Mouse (Mus musculus) layer of hippocampus, postnatal 25 days (tissue): Measurements from ENCODE around the gene Ccdc65. TPM values are rescaled to one million over a fixed set of nuclear protein-coding genes. Genes with fewer than 3 reads are reported as not detected.
A peak's percentile ranks its signal among the peaks of the same experiment; 100 is the strongest.

ENCODE experiments used
- DNase-seq, 2 experiments: peaks; one replicate each; pipeline ENCODE4 v3.0.0; 2022; ENCODE audit warnings: mixed read lengths in 2 of 2, low spot score in 1 of 2; ENCODE audit errors: extremely low spot score in 1 of 2
- total RNA-seq, 2 experiments: library from RNA; stranded (reverse); gene quantifications; 2 replicates each; pipeline ENCODE4 v1.2.3; 2021

Gene Ccdc65
- total RNA-seq, result 10 to 100 TPM in 1 of 2 experiments, 1 to 10 TPM in 1; 9.0 to 11.1 TPM

DNA sequence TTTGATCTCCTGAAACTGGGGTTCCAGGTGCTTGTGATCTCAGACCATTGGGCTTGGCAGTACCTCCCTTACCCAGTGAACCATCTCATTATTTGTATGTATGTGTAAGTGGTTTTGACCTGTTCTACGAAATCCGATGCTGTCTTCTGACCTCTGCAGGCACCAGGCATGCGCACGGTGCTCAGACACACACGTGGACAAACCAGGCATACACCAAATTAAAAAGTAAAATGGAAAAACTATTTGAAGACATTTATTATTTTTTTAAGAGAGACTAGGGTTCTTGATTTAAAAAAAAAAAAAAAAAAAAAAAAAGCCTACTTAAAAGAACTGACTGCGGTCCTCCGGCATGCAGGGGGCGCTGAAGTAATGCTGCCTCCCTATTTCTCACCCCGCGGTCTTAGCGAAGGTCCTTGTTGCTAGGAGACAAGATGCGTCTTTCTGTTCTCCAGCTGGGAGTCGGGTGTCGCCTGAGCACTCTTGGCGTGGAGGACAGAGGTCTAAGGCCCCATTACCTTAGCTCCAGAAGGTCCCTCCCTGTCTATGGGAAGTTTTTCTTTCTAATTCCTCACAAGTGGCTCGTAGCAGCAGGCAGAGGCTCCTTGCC, at the start of gene Ccdc65:
TSS of gene Ccdc65 (plus strand) at position 442 of the 607 bp plus-strand sequence.
- peak; percentile 70 to 91 for DNase-seq

GRCm38 (mm10) chr15:98662198-98662566, 45.8 kb upstream of the Ccdc65 start:
- no peak for DNase-seq

DNA sequence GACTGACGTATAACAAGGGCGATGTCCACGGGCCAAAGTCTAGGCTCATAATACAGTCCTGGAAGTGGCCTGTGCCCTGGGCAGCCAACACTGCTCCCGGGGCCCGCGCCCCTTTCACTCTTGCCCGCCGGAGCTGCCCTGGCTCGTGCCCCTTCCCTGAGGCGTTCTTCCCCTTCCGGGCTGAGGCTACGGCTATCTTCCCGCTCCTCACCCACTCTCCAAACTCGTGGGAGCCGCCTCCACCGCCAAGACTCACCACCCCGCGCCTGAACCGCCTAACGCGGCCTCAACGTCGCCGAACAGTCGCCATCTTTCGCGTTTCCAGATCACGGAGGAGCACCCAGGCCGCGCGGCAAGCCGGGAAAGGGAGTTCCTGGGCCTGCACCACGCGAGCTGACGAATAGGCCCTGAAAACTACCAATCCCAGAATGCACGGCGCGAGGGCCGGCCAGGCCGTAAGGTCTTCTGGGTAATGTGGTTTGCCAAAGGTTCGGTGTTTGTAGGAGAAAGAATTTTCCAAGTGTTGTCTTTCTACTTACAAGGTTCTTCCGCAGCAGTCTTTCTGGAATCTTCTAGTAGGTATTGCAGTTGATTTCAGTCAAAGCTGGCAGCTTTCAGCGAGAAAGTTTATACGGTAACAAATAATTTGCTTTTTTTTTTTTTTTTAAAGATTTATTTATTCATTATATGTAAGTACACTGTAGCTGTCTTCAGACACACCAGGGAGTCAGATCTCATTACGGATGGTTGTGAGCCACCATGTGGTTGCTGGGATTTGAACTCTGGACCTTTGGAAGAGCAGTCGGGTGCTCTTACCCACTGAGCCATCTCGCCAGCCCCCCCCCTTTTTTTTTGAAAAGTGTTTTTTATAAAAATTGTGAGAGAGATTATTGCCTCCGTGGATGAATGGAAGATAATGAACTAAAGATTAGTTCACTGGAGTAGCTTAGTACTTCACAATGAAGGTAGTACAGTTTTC, 45.2 kb upstream of the Ccdc65 start, which contains the start of gene Ddx23:
TSS of gene Ddx23 (minus strand) at position 328 of the 979 bp plus-strand sequence.
- DNase-seq, result peak; percentile 82 to 94

- DNase-seq, result no peak
These were observed 43.7 kb upstream of the Ccdc65 start for GRCm38 (mm10) chr15:98664042-98664907.

GRCm38 (mm10) chr15:98672592-98672991, 35.4 kb upstream of the Ccdc65 start:
- no peak for DNase-seq

- DNase-seq, result no peak
These were observed 34.3 kb upstream of the Ccdc65 start for GRCm38 (mm10) chr15:98673732-98674131.

GRCm38 (mm10) chr15:98674284-98674993, 33.6 kb upstream of the Ccdc65 start:
- DNase-seq, result no peak

DNA sequence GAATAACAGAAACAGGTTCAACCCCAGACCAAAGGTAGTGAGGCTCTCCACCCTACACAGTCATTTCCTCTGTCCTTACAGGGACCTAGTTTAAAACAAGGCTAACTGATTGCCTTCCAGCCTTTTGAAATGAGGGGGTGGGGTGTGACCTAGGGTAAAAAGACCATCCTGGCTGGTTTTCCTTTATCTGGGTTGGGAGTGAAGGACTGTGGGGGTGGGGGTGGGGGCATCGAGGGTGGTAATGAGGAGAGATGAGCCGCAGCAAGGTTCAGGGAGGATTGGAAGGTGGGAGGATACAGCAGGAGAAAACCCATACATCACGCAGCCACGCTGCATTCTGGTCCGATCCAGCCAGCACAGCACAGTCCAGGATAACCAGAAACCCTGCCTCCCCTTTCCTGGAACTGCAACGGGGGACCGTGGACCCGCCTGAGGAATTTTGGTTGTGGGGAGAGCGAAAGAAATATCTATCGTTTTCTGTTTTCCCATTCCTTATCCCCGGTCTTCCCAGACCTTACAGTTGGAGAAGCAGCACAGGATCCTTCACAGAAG, 32.9 kb upstream of the Ccdc65 start:
- no peak for DNase-seq

- no peak for DNase-seq
These were observed 32.3 kb upstream of the Ccdc65 start for GRCm38 (mm10) chr15:98675634-98676250.

DNA sequence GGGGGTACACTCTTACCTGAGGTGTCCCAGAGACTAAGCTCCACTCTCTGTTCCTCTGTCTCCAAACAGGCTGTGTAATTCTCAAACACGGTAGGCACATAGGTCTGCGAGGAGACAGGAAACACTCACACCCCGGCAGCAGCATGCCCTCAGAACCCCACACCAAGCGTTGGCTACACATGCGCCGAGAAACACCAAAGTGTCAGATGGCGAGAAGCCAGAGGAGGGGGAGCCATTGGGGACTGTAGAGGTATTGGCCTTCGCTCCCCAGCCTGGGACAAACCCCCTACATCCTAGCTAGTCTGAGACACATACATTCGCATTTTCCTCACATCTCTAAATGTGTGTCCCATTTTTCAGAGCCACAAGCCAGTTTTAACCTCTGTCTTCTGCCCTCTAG, 31.5 kb upstream of the Ccdc65 start:
- DNase-seq, result no peak

DNA sequence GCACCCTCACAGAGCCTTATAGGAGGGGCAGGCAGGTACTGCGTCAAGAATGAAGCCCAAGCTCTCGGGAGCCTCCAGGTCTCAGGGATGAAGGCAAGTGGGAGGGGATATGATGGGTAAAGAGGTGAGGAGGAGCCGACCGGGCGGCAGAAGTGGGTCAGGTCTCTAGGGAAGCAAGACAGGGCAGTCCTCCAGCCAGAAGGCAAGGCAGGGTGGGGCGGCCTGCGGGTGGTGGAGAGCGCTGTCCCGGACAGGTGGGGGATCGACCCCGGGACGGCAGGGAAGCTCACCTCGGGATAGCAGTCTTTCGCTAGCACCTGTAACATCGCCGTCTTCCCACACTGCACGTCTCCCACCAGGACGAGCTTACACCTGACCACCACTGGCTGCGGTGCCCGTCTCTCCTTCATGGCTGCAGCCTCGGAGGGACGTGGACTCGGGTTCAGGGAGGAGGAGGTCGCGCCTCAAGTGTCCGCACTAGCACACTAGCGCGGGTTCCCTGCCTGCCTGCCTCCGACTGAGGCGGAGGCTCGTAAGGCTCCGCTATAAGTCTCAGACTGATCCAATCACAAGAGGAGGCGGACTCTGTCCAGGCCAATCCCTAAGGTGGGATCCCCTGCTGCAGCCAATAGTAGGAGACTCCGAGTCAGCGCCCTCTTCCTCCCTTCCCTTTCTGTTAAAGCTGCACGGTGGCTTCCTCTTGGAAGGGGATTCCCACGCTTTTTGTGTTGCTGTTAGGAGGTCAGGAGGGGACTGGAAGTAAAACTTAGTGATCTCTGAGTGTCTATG, 30.9 kb upstream of the Ccdc65 start, which contains the start of gene Rnd1:
TSS of gene Rnd1 (minus strand) at position 522 of the 789 bp plus-strand sequence.
- peak; percentile 75 to 78 for DNase-seq

- no peak for DNase-seq
These were observed 30.0 kb upstream of the Ccdc65 start for GRCm38 (mm10) chr15:98677977-98678376.

- no peak for DNase-seq
These were observed 27.3 kb upstream of the Ccdc65 start for GRCm38 (mm10) chr15:98680660-98681059.

DNA sequence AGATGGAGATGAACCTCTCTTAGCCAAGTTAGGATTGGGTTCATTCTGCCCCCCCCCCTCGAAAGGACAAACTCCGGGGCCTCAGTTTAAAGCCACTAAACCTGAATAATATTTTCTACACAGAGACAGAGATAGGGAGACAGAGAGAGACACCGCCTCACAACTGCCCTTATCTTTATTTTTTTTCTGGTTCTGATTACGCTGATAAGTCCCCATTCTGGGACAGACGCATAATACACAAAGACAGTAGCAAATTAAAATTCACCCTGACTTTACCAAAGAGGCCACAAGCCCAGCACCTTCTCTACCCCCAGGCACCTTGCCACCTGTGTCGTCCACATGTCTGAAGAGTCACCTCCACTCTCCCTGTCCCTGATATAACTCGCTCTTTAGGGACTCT, 26.4 kb upstream of the Ccdc65 start:
- DNase-seq, result no peak

DNA sequence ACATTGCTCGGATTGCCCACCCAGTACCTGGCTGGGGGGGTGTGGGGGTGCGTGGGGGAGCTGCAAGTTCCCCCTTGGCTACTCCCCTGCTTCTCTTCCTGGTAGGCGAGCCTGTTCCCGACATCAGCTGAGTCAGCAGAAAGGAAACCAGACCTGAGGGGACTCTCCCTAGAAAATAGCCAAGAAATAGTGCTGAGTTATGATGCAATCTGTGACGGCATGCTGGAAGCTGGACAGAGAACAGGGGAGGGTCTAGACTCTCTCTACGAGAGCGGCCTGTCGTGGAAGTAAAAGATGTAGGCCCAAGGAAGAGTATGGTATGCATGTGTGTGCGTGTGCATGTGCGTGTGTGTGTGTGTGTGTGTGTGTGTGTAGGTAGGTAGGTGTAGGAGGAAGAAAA, 24.8 kb upstream of the Ccdc65 start:
- no peak for DNase-seq

DNA sequence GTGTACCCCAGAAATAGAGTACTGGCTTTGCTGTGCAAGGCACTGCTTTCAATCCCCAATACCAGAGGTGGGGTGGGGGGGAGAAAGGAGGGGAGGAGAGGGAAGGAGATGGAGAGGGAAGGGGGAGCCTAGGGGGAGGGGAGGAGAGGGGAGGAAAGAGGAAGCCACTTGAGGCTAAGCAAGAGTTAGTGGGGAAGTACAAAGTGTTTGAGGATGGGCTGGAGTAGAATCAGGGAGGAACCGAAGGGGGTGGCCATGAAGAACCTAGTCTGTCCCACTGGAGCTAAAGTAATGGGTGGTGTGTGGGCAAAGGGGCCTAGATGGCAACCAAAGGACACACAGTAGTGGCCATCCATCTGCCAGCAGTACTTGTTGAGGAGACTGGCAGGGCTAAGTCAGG, 24.3 kb upstream of the Ccdc65 start:
- no peak for DNase-seq

DNA sequence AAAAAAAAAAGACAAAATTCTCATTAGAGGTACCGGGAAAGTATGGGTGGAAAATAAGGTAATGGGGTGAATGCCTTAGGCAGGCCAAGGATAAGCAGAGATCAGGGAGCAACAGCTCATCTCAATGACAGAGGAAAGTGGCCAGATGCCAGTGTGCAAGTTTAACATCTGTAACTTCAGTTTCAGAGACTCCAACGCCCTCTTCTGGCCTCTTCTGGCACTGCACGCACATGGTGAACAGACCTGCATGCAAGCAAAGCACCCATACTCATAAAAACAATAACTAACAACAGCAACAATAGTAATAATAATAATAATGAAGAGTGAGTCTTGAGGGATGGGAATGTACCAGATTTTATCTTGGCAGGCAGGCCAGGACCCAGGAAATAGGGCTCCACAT, 22.1 kb upstream of the Ccdc65 start:
- DNase-seq, result no peak

DNA sequence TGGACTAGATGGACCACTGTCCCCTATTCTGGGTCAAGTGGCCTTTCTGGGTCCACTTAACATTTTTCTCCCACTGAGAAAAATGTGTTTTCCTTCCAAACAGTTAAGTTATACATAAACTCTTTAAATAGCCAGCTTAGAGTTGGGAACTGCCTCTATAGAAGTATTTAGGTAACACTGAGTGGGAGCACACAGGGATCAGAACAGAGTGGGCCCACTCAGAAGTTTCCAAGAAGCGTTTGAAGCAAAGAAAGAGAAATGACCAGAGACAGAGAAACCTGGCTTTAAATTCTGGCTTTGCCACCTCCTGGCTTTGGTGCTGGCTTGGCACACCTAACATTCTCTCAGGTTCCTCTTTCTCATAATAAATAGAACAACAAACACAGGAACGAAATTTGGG, 18.3 kb upstream of the Ccdc65 start:
- no peak for DNase-seq
